Mouse (Mus musculus): Measurements from ENCODE around the gene Lrba. TPM values are rescaled to one million over a fixed set of nuclear protein-coding genes. Genes with fewer than 3 reads are reported as not detected.

The Lrba gene
- polyA plus RNA-seq, 1 experiment from 2014 or later: 2.6 TPM

GRCm38 (mm10) chr3:86754595-86755557 is 530.4 kb downstream of the Lrba start:
- Histone ChIP-seq H3K9ac (ENCODE audit: low read length) (no peak overlapping the region), H3K4me1 (replicated peaks; ENCODE audit: control insufficient read depth, insufficient read depth) (no peaks in the 10 kb centered on the region), H3K36me3 (ENCODE audit: control insufficient read depth, insufficient read depth, low read length) (no peaks in the 10 kb centered on the region), H3K4me3 (ENCODE audit: low read depth, low read length) (no peak overlapping the region), H3K27me3 (ENCODE audit: control insufficient read depth, insufficient read depth, low read length) (no peaks in the 10 kb centered on the region), H3K27ac (replicated peaks) (no peak overlapping the region), H3K4me2 (replicated peaks; ENCODE audit: low read depth) (no peak overlapping the region), H3K9me3 (ENCODE audit: control insufficient read depth, low read length) (no peaks in the 10 kb centered on the region)
- no peak for TF ChIP-seq EP300 (optimal IDR thresholded peaks at IDR 0.05)
- TF ChIP-seq CTCF (IDR thresholded peaks at IDR 0.05; ENCODE audit: low read depth): no peak
- ATAC-seq (ENCODE audit: low FRiP score, low TSS enrichment) (no peak), DNase-seq (ENCODE audit: low spot score) (no peak)
- 79% methylated on average over 14 of the region's 14 CpGs for WGBS

GRCm38 (mm10) chr3:86756548-86756947 is 532.1 kb downstream of the Lrba start:
- no peak overlapping the region for H3K27ac ChIP-seq (replicated peaks)
- H3K9me3 ChIP-seq (ENCODE audit: control insufficient read depth, low read length): no peaks in the 10 kb centered on the region
- no peak overlapping the region for H3K4me3 ChIP-seq (ENCODE audit: low read depth, low read length)
- no peak for TF ChIP-seq CTCF (IDR thresholded peaks at IDR 0.05; ENCODE audit: low read depth)
- H3K4me1 ChIP-seq (replicated peaks; ENCODE audit: control insufficient read depth, insufficient read depth): no peaks in the 10 kb centered on the region
- 78% methylated on average over 1 of the region's 1 CpGs for WGBS
- no peak for ATAC-seq (ENCODE audit: low FRiP score, low TSS enrichment)
- no peak overlapping the region for H3K4me2 ChIP-seq (replicated peaks; ENCODE audit: low read depth)
- H3K36me3 ChIP-seq (ENCODE audit: control insufficient read depth, insufficient read depth, low read length): no peaks in the 10 kb centered on the region
- DNase-seq (ENCODE audit: low spot score): no peak
- H3K27me3 ChIP-seq (ENCODE audit: control insufficient read depth, insufficient read depth, low read length): no peaks in the 10 kb centered on the region; the same call in 1 of the 2 replicates
- H3K9ac ChIP-seq (ENCODE audit: low read length): no peak overlapping the region

GRCm38 (mm10) chr3:86758727-86759126 is 534.2 kb downstream of the Lrba start:
- TF ChIP-seq CTCF (IDR thresholded peaks at IDR 0.05; ENCODE audit: low read depth): no peak
- TF ChIP-seq EP300 (optimal IDR thresholded peaks at IDR 0.05): no peak
- H3K9ac ChIP-seq (ENCODE audit: low read length): no peak overlapping the region
- H3K27me3 ChIP-seq (ENCODE audit: control insufficient read depth, insufficient read depth, low read length): no peaks in the 10 kb centered on the region; the same call in 1 of the 2 replicates
- no peak for ATAC-seq (ENCODE audit: low FRiP score, low TSS enrichment)
- no peak for DNase-seq (ENCODE audit: low spot score)
- H3K9me3 ChIP-seq (ENCODE audit: control insufficient read depth, low read length): no peaks in the 10 kb centered on the region
- WGBS: 64% methylated on average over 6 of the region's 6 CpGs
- H3K4me2 ChIP-seq (replicated peaks; ENCODE audit: low read depth): no peak overlapping the region
- H3K36me3 ChIP-seq (ENCODE audit: control insufficient read depth, insufficient read depth, low read length): no peaks in the 10 kb centered on the region
- no peak overlapping the region for H3K27ac ChIP-seq (replicated peaks)
- H3K4me3 ChIP-seq (ENCODE audit: low read depth, low read length): no peak overlapping the region
- no peaks in the 10 kb centered on the region for H3K4me1 ChIP-seq (replicated peaks; ENCODE audit: control insufficient read depth, insufficient read depth)

GRCm38 (mm10) chr3:86759383-86759782 is 534.9 kb downstream of the Lrba start:
- Histone ChIP-seq H3K9me3 (ENCODE audit: control insufficient read depth, low read length) (no peaks in the 10 kb centered on the region), H3K36me3 (ENCODE audit: control insufficient read depth, insufficient read depth, low read length) (no peaks in the 10 kb centered on the region), H3K27me3 (ENCODE audit: control insufficient read depth, insufficient read depth, low read length) (no peaks in the 10 kb centered on the region; the same call in 1 of the 2 replicates), H3K4me3 (ENCODE audit: low read depth, low read length) (no peak overlapping the region), H3K27ac (replicated peaks) (no peak overlapping the region), H3K4me2 (replicated peaks; ENCODE audit: low read depth) (no peak overlapping the region), H3K9ac (ENCODE audit: low read length) (no peak overlapping the region), H3K4me1 (replicated peaks; ENCODE audit: control insufficient read depth, insufficient read depth) (no peaks in the 10 kb centered on the region)
- DNase-seq (ENCODE audit: low spot score) (no peak), ATAC-seq (ENCODE audit: low FRiP score, low TSS enrichment) (no peak)
- no peak for TF ChIP-seq EP300 (optimal IDR thresholded peaks at IDR 0.05)
- no peak for TF ChIP-seq CTCF (IDR thresholded peaks at IDR 0.05; ENCODE audit: low read depth)
- 83% methylated on average over 1 of the region's 1 CpGs for WGBS

GRCm38 (mm10) chr3:86759834-86760233 is 535.4 kb downstream of the Lrba start:
- Histone ChIP-seq H3K36me3 (ENCODE audit: control insufficient read depth, insufficient read depth, low read length) (no peaks in the 10 kb centered on the region), H3K9me3 (ENCODE audit: control insufficient read depth, low read length) (no peaks in the 10 kb centered on the region), H3K9ac (ENCODE audit: low read length) (no peak overlapping the region), H3K27me3 (ENCODE audit: control insufficient read depth, insufficient read depth, low read length) (no peaks in the 10 kb centered on the region; the same call in 1 of the 2 replicates), H3K4me1 (replicated peaks; ENCODE audit: control insufficient read depth, insufficient read depth) (no peaks in the 10 kb centered on the region), H3K27ac (replicated peaks) (no peak overlapping the region), H3K4me3 (ENCODE audit: low read depth, low read length) (no peak overlapping the region), H3K4me2 (replicated peaks; ENCODE audit: low read depth) (no peak overlapping the region)
- WGBS: 79% methylated on average over 8 of the region's 8 CpGs
- no peak for TF ChIP-seq CTCF (IDR thresholded peaks at IDR 0.05; ENCODE audit: low read depth)
- no peak for TF ChIP-seq EP300 (optimal IDR thresholded peaks at IDR 0.05)
- ATAC-seq (ENCODE audit: low FRiP score, low TSS enrichment): no peak
- no peak for DNase-seq (ENCODE audit: low spot score)

- H3K27me3 ChIP-seq (ENCODE audit: control insufficient read depth, insufficient read depth, low read length): no peaks in the 10 kb centered on the region; the same call in 1 of the 2 replicates
- no peak overlapping the region for H3K4me3 ChIP-seq (ENCODE audit: low read depth, low read length)
- H3K9me3 ChIP-seq (ENCODE audit: control insufficient read depth, low read length): no peaks in the 10 kb centered on the region
- no peak overlapping the region for H3K9ac ChIP-seq (ENCODE audit: low read length)
- no peak for DNase-seq (ENCODE audit: low spot score)
- no peak for ATAC-seq (ENCODE audit: low FRiP score, low TSS enrichment)
- TF ChIP-seq CTCF (IDR thresholded peaks at IDR 0.05; ENCODE audit: low read depth) (no peak), EP300 (optimal IDR thresholded peaks at IDR 0.05) (no peak)
- no peak overlapping the region for H3K27ac ChIP-seq (replicated peaks)
- no peak overlapping the region for H3K4me2 ChIP-seq (replicated peaks; ENCODE audit: low read depth)
- 76% methylated on average over 7 of the region's 7 CpGs for WGBS
- no peaks in the 10 kb centered on the region for H3K4me1 ChIP-seq (replicated peaks; ENCODE audit: control insufficient read depth, insufficient read depth)
- no peaks in the 10 kb centered on the region for H3K36me3 ChIP-seq (ENCODE audit: control insufficient read depth, insufficient read depth, low read length)
Measured at GRCm38 (mm10) chr3:86760474-86760873, 536.0 kb downstream of the Lrba start.
